Mouse (Mus musculus): Measurements from ENCODE around the gene Plppr4. TPM values are rescaled to one million over a fixed set of nuclear protein-coding genes. Genes with fewer than 3 reads are reported as not detected.

Gene Plppr4
- polyA plus RNA-seq, 1 experiment, result 0.08 TPM

GRCm38 (mm10) chr3:117312097-117312496 lies 48.6 kb downstream of the Plppr4 start:
- H3K27me3 ChIP-seq (ENCODE audit: control insufficient read depth, insufficient read depth, low read length), result no peaks in the 10 kb centered on the region
- no peak overlapping the region for H3K27ac ChIP-seq (ENCODE audit: insufficient read depth, low read length)
- H3K4me1 ChIP-seq (ENCODE audit: control insufficient read depth, insufficient read depth, insufficient read length), result no peaks in the 10 kb centered on the region
- no peak overlapping the region for H3K4me3 ChIP-seq (ENCODE audit: extremely low read depth, insufficient read depth, insufficient read length)
- H3K36me3 ChIP-seq (ENCODE audit: control insufficient read depth, insufficient read depth, low read length), result no peaks in the 10 kb centered on the region
- no peak for DNase-seq (ENCODE audit: low read depth in 1 of 2, low spot score in 2 of 2)
- TF ChIP-seq CTCF (IDR thresholded peaks at IDR 0.05; ENCODE audit: extremely low read depth, insufficient read depth, insufficient read length, insufficient replicate concordance) (no peak), POLR2A (IDR thresholded peaks at IDR 0.05; ENCODE audit: low read depth, low read length) (no peak)
- 86% methylated on average over 7 of the region's 7 CpGs for WGBS

- Histone ChIP-seq H3K36me3 (ENCODE audit: control insufficient read depth, insufficient read depth, low read length) (no peaks in the 10 kb centered on the region), H3K4me3 (ENCODE audit: extremely low read depth, insufficient read depth, insufficient read length) (no peak overlapping the region), H3K27ac (ENCODE audit: insufficient read depth, low read length) (no peak overlapping the region), H3K27me3 (ENCODE audit: control insufficient read depth, insufficient read depth, low read length) (no peaks in the 10 kb centered on the region), H3K4me1 (ENCODE audit: control insufficient read depth, insufficient read depth, insufficient read length) (no peaks in the 10 kb centered on the region)
- no peak for TF ChIP-seq CTCF (IDR thresholded peaks at IDR 0.05; ENCODE audit: extremely low read depth, insufficient read depth, insufficient read length, insufficient replicate concordance)
- no peak for TF ChIP-seq POLR2A (IDR thresholded peaks at IDR 0.05; ENCODE audit: low read depth, low read length)
- 87% methylated on average over 2 of the region's 2 CpGs for WGBS
- DNase-seq (ENCODE audit: low read depth in 1 of 2, low spot score in 2 of 2), result no peak
Measured at GRCm38 (mm10) chr3:117310801-117311368, 49.8 kb downstream of the Plppr4 start.

GRCm38 (mm10) chr3:117309580-117309910 lies 51.1 kb downstream of the Plppr4 start:
- Histone ChIP-seq H3K4me1 (ENCODE audit: control insufficient read depth, insufficient read depth, insufficient read length) (no peaks in the 10 kb centered on the region), H3K36me3 (ENCODE audit: control insufficient read depth, insufficient read depth, low read length) (no peaks in the 10 kb centered on the region), H3K4me3 (ENCODE audit: extremely low read depth, insufficient read depth, insufficient read length) (no peak overlapping the region), H3K27ac (ENCODE audit: insufficient read depth, low read length) (no peak overlapping the region), H3K27me3 (ENCODE audit: control insufficient read depth, insufficient read depth, low read length) (no peaks in the 10 kb centered on the region)
- no peak for DNase-seq (ENCODE audit: low read depth in 1 of 2, low spot score in 2 of 2)
- TF ChIP-seq POLR2A (IDR thresholded peaks at IDR 0.05; ENCODE audit: low read depth, low read length), result no peak
- TF ChIP-seq CTCF (IDR thresholded peaks at IDR 0.05; ENCODE audit: extremely low read depth, insufficient read depth, insufficient read length, insufficient replicate concordance), result no peak
- WGBS, result 92% methylated on average over 3 of the region's 3 CpGs

GRCm38 (mm10) chr3:117308895-117309579 lies 51.6 kb downstream of the Plppr4 start:
- WGBS, result 20% methylated on average over 3 of the region's 3 CpGs

GRCm38 (mm10) chr3:117307555-117307954 lies 53.1 kb downstream of the Plppr4 start:
- no peak for TF ChIP-seq POLR2A (IDR thresholded peaks at IDR 0.05; ENCODE audit: low read depth, low read length)
- TF ChIP-seq CTCF (IDR thresholded peaks at IDR 0.05; ENCODE audit: extremely low read depth, insufficient read depth, insufficient read length, insufficient replicate concordance), result no peak
- Histone ChIP-seq H3K36me3 (ENCODE audit: control insufficient read depth, insufficient read depth, low read length) (no peaks in the 10 kb centered on the region), H3K27me3 (ENCODE audit: control insufficient read depth, insufficient read depth, low read length) (no peaks in the 10 kb centered on the region), H3K4me3 (ENCODE audit: extremely low read depth, insufficient read depth, insufficient read length) (no peak overlapping the region), H3K4me1 (ENCODE audit: control insufficient read depth, insufficient read depth, insufficient read length) (no peaks in the 10 kb centered on the region), H3K27ac (ENCODE audit: insufficient read depth, low read length) (no peak overlapping the region)
- 92% methylated on average over 4 of the region's 4 CpGs for WGBS
- DNase-seq (ENCODE audit: low read depth in 1 of 2, low spot score in 2 of 2), result no peak

More at GRCm38 (mm10) chr3:117308895-117309579, 51.6 kb downstream of the Plppr4 start:
- H3K4me1 ChIP-seq (ENCODE audit: control insufficient read depth, insufficient read depth, insufficient read length), result no peaks in the 10 kb centered on the region
- H3K4me3 ChIP-seq (ENCODE audit: extremely low read depth, insufficient read depth, insufficient read length), result no peak overlapping the region
- no peak for DNase-seq (ENCODE audit: low read depth in 1 of 2, low spot score in 2 of 2)
- no peaks in the 10 kb centered on the region for H3K36me3 ChIP-seq (ENCODE audit: control insufficient read depth, insufficient read depth, low read length)
- no peak for TF ChIP-seq POLR2A (IDR thresholded peaks at IDR 0.05; ENCODE audit: low read depth, low read length)
- no peak for TF ChIP-seq CTCF (IDR thresholded peaks at IDR 0.05; ENCODE audit: extremely low read depth, insufficient read depth, insufficient read length, insufficient replicate concordance)
- H3K27me3 ChIP-seq (ENCODE audit: control insufficient read depth, insufficient read depth, low read length), result no peaks in the 10 kb centered on the region
- no peak overlapping the region for H3K27ac ChIP-seq (ENCODE audit: insufficient read depth, low read length)

GRCm38 (mm10) chr3:117304037-117304436 lies 56.6 kb downstream of the Plppr4 start:
- 88% methylated on average over 2 of the region's 2 CpGs for WGBS
- no peaks in the 10 kb centered on the region for H3K27me3 ChIP-seq (ENCODE audit: control insufficient read depth, insufficient read depth, low read length)
- TF ChIP-seq CTCF (IDR thresholded peaks at IDR 0.05; ENCODE audit: extremely low read depth, insufficient read depth, insufficient read length, insufficient replicate concordance) (no peak), POLR2A (IDR thresholded peaks at IDR 0.05; ENCODE audit: low read depth, low read length) (no peak)
- H3K4me3 ChIP-seq (ENCODE audit: extremely low read depth, insufficient read depth, insufficient read length), result no peak overlapping the region
- no peaks in the 10 kb centered on the region for H3K36me3 ChIP-seq (ENCODE audit: control insufficient read depth, insufficient read depth, low read length)
- no peaks in the 10 kb centered on the region for H3K4me1 ChIP-seq (ENCODE audit: control insufficient read depth, insufficient read depth, insufficient read length)
- no peak for DNase-seq (ENCODE audit: low read depth in 1 of 2, low spot score in 2 of 2)
- no peak overlapping the region for H3K27ac ChIP-seq (ENCODE audit: insufficient read depth, low read length)

- no peak for TF ChIP-seq POLR2A (IDR thresholded peaks at IDR 0.05; ENCODE audit: low read depth, low read length)
- WGBS, result 84% methylated on average over 1 of the region's 1 CpGs
- H3K27me3 ChIP-seq (ENCODE audit: control insufficient read depth, insufficient read depth, low read length), result no peaks in the 10 kb centered on the region
- H3K36me3 ChIP-seq (ENCODE audit: control insufficient read depth, insufficient read depth, low read length), result no peaks in the 10 kb centered on the region
- H3K4me1 ChIP-seq (ENCODE audit: control insufficient read depth, insufficient read depth, insufficient read length), result no peaks in the 10 kb centered on the region
- H3K4me3 ChIP-seq (ENCODE audit: extremely low read depth, insufficient read depth, insufficient read length), result no peak overlapping the region
- no peak for DNase-seq (ENCODE audit: low read depth in 1 of 2, low spot score in 2 of 2)
- no peak overlapping the region for H3K27ac ChIP-seq (ENCODE audit: insufficient read depth, low read length)
Measured at GRCm38 (mm10) chr3:117300735-117301271, 59.9 kb downstream of the Plppr4 start.

All from spleen, adult 2 months (tissue).